Mouse (Mus musculus) right cerebral cortex, postnatal 25 days (tissue): ENCODE measurements at regions not wholly inside any gene's neighbourhood (a gene's known extent, or its start where the extent isn't known, plus 50 kb on each side); places are given as distances from the start of the nearest gene placed in this dataset.
"Not testable (repeated sequence)": the region's sequence is repeated elsewhere in the genome, so short reads cannot be mapped to it uniquely, and the experiment has no call there.

Source experiments
- DNase-seq: peaks from one replicate; pipeline ENCODE4 v3.0.0; 2022

- no peak for DNase-seq
Measured at GRCm38 (mm10) chr12:27960064-27960463, 592.1 kb downstream of the Dcdc2c start.

GRCm38 (mm10) chr12:27947646-27948045 lies 604.6 kb downstream of the Dcdc2c start:
- no peak for DNase-seq

DNA sequence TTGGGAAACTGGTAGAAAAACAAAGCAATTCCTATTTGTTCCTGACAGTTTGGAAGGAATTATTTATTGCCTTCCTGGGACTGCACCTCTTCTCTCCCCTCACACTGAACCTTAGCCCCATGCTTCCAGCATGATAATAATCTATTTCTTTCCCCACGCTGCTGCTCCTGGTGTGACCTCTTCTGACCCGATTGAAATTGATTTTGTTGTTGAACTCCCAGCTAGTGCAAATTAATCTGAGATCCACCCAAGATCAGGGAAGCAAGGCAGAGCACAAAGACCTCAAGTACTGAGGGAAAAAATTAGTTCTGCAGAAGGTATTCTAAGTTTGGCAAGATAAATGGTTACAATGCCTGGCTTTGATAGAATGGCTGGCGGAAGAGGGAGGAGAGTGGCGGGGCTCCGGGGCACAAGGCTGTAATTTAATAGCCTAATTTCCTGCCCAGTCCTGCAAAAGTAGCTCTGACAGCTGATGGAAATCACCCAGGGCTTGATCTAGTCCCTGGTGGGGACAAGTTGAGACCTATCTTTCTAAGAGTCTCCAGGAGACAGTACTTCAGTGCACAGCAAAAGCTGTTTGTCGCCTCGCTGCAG lies 604.6 kb upstream of the Sox11 start:
- no peak for DNase-seq

GRCm38 (mm10) chr12:27945411-27945810 lies 603.0 kb upstream of the Sox11 start:
- no peak for DNase-seq

- DNase-seq, result no peak
Measured at GRCm38 (mm10) chr12:27941053-27941452, 598.7 kb upstream of the Sox11 start.

DNA sequence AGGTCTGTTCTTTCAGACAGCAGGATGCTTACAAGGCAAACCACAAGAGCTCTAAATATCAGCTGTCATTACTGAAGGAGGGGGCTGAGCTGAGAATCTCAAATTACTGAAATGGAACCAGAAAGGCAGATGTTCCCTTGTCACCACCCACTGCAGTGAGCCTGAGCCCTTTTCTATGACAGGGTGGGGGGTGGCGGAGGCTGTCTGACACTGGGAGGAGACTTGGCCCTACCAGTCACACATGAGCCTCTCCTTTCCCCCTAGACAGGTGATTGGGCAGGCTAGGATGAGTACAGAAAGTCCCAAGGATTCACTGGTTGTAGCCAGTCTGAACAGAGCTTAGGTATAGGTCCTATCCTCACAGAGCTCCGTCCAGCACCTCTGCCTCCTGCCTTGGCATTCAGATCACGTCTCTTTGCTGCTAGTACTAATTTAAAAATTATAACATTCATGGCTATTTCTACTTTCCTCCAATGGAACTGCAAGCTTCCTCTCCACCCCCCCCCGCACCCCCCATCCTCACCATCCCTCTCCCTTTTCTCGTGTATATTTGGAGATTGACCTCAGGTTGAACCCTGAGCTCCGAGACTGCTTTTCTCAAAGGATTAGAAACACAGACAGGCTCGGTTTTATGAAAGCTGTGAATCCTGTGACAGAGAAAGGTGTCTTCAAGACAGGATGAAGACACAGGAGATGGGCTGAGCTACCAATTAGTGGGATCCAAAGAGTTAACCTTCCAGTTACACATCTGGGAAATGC lies 590.2 kb upstream of the Sox11 start:
- peak; percentile 22 for DNase-seq

GRCm38 (mm10) chr12:27928366-27928963 lies 586.1 kb upstream of the Sox11 start:
- no peak for DNase-seq

DNA sequence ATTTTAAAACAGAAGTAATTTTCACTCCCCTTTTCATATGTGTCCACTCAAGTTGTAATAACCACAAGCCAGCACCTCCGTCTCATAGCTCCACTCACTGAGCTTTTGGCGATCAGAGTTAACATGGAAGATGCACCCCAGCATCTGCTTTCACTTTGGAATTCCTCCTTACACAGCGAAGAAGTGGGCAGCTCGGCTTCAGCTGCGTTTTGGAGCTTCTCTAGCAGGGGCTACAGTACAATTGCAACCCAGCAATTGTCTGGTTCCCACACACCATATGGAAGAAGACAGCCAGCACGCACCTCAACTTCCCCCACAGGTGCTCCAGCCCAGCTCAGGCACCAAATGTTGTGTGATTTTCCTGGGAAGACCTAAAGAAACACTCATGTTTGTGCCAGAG lies 584.4 kb upstream of the Sox11 start:
- peak; percentile 11 for DNase-seq

DNA sequence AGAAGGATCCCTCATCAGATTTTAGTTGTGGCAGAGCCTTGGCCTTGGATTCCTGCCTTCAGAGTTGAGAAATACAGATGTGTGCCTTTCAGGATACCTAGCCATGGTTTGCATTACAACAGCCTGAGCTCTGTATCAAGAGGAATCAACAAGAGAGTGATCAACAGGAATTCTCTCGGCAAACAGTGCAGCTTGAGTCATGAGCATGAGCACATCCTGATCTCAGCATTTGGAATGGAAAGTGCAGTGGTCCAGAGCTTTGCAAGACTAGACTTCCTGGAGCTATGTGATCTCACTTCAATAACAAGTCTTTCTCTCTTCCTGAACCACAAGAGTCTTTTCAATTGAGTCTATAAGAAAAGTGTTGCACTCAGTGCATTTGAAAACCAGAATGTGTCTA lies 578.2 kb upstream of the Sox11 start:
- no peak for DNase-seq

GRCm38 (mm10) chr12:27916401-27916920 lies 574.1 kb upstream of the Sox11 start:
- DNase-seq, result no peak

DNA sequence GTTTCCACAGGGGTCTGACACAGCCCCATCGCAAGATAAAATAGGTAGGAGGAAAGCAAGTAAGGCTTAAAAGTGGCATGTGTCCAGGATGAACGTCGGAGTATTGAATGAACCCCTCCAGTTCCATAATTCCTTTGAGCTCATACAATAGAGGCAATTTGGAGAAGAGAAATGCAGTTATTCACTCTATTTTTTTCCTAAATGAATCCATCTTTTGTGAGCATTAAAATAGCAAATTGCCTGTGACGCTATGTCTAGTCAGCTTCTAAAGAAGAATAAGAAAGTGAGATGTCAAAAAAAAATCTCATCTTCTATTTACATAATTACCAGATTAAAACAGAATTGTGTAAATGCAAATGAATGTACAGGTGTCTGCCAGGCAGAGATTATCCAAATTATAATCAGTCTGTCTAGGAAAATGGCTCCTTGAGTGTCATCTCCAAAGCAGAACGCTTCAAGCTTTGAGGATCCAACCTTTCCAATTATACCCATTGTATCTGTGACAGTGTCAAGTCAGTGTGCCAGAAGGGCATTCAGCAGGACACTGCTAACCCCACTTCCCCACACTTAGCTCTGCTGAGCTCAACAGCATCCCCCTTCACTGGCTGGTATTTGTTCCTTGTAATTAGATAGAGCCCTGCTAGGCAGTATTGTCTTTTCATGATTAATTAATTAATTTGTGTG lies 567.2 kb upstream of the Sox11 start:
- DNase-seq, result no peak

GRCm38 (mm10) chr12:27896682-27897081 lies 554.3 kb upstream of the Sox11 start:
- not testable (repeated sequence) for DNase-seq

DNA sequence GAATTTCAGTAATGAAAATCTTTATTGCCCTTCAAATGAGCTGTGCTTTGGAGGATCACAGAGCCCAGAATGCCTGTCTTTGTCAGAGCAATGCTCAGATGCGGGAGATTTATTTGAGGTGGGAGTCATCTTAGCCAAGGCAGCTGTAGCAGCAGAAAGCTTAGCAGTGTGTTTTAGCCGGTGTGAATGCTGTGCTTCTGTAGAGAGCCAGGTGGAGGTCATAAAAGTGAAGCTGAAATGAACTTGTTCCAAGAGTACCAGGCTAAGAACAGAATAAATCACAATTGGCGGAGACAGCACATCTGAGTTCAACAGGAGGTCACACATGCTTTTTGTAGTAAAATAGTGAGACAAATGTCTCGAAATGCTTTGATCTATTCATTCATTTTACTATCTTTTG lies 539.3 kb upstream of the Sox11 start:
- DNase-seq, result no peak

GRCm38 (mm10) chr12:27866421-27866820 lies 524.0 kb upstream of the Sox11 start:
- DNase-seq, result no peak

GRCm38 (mm10) chr12:27849537-27849936 lies 507.2 kb upstream of the Sox11 start:
- no peak for DNase-seq

DNA sequence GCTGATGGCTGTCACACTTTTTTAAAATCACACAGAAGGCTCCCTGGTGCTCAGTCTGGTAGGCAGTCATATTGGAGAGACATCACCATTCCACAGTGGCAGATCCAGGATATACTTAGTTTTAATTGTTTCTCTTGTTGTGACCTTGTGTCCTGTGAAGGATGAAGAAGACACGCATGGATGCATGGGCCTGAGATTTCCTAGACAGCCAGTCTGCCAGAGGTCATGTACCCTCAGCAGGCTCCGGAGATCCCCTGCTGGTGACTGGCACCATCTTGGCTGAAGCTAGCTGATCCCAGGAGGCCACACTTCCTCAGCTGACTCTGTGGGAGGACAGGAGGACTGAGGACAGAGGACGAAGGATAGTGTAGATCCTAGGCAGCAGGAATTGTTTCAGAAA lies 506.7 kb upstream of the Sox11 start:
- no peak for DNase-seq

GRCm38 (mm10) chr12:27848141-27848540 lies 505.8 kb upstream of the Sox11 start:
- no peak for DNase-seq

- no peak for DNase-seq
Measured at GRCm38 (mm10) chr12:27847397-27847796, 505.0 kb upstream of the Sox11 start.

DNA sequence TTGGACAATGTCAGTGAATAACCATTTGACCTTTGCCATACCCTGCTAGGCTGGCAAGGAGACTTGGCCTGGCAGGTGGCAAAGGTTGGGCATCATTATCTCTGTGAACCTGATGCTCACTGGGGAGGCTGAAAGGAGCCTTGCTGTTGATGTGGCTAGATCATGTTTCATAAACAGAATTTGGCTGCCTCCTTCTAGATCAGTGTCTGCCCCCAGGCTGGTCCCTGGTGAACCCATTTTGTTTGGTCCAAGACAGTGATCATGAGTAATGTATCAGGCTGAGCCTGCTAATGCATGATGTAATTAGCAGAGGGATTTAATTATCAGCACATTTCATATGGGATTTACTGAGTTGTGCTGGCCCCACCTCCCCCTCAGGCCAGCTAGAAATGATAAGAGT lies 502.6 kb upstream of the Sox11 start:
- DNase-seq, result no peak

GRCm38 (mm10) chr12:27838955-27839354 lies 496.6 kb upstream of the Sox11 start:
- DNase-seq, result no peak

DNA sequence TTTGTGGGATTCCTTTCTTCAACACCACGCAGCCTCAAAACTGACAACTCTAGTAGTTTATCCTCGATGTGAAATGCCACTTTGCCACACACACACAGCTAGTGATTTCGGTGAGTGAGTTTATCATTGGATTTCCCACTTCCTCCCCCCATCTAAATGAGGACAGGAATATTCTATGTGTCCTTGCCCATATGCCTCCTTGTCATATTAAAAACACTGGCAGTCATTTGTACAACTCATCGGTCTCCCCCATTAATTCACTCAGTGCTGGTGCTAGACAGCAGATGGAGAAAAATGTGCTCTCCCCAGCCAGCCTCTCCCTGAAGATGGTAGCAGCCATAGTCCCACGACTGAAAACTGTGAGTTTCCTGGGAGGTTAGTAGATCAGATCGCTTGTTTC lies 496.0 kb upstream of the Sox11 start:
- no peak for DNase-seq

- no peak for DNase-seq
Measured at GRCm38 (mm10) chr12:27826208-27826607, 483.8 kb upstream of the Sox11 start.

- no peak for DNase-seq
Measured at GRCm38 (mm10) chr12:27823392-27823791, 481.0 kb upstream of the Sox11 start.

GRCm38 (mm10) chr12:27796642-27797041 lies 454.3 kb upstream of the Sox11 start:
- DNase-seq, result no peak
